Mouse (Mus musculus) lung, postnatal 0 days (tissue): Measurements from ENCODE around the gene Nrbf2.

Source experiments
- CTCF ChIP-seq: IDR thresholded peaks from 2 replicates; pipeline ENCODE4 v1.5.1; 2016; ENCODE audit warnings: antibody characterized with exemption, mild to moderate bottlenecking
- EP300 ChIP-seq: IDR thresholded peaks from 2 replicates; pipeline ENCODE4 v1.6.1; 2016; ENCODE audit warnings: antibody characterized with exemption, mild to moderate bottlenecking, control low read depth

DNA sequence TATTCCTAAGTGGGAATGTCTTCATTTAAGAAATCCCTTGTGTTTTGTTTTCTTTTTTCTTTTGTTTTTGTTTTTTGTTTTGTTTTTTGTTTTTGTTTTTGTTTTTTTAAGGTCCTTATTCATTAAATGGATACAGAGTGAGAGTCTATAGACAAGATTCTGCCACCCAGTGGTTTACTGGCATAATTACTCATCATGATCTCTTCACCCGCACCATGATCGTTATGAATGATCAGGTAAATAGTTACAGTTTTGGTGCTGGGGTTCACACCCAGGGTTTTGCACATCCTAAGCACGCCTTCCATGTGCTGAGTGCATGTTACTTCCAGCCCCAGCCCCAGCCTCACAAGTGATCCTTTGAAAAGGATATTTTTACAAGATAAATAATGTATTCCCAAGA, 68.2 kb downstream of the Nrbf2 start:
- TF ChIP-seq EP300 (no peak), CTCF (peak; percentile 50)
